Mouse (Mus musculus) myocyte (in vitro differentiated cells): ENCODE measurements around the gene Tnik. TPM values are rescaled to one million over a fixed set of nuclear protein-coding genes. Genes with fewer than 3 reads are reported as not detected.

Experiments used
- H3K27me3 ChIP-seq: one replicate; pipeline ENCODE4 v1.6.1; 2011; ENCODE audit not compliant: control insufficient read depth, insufficient read depth, insufficient read length
- H3K36me3 ChIP-seq: one replicate; pipeline ENCODE4 v1.6.1; 2011; ENCODE audit not compliant: control insufficient read depth, insufficient read depth
- H3K4me2 ChIP-seq: one replicate; pipeline ENCODE4 v1.6.1; 2011; ENCODE audit warnings: low read depth, control low read depth
- H3K4me3 ChIP-seq: one replicate; pipeline ENCODE4 v1.5.1; 2011; ENCODE audit warnings: mild to moderate bottlenecking, control low read depth, moderate library complexity
- H3K79me2 ChIP-seq: one replicate; pipeline ENCODE4 v1.6.1; 2011; ENCODE audit not compliant: control insufficient read depth, insufficient read depth
- H3ac ChIP-seq: one replicate; pipeline ENCODE4 v1.6.1; 2011; ENCODE audit not compliant: control insufficient read depth, insufficient read length
- CEBPB ChIP-seq: IDR thresholded peaks from 2 replicates; pipeline ENCODE4 v1.6.1; 2011; ENCODE audit warnings: mild to moderate bottlenecking, moderate library complexity; ENCODE audit not compliant: poor library complexity, insufficient read depth, severe bottlenecking
- E2F4 ChIP-seq: IDR thresholded peaks from one replicate; pipeline ENCODE4 v1.6.1; 2011; ENCODE audit warnings: mild to moderate bottlenecking, control low read depth, moderate library complexity; ENCODE audit not compliant: insufficient read depth
- MAX ChIP-seq: IDR thresholded peaks from one replicate; pipeline ENCODE4 v1.6.1; 2011; ENCODE audit warnings: low read depth, mild to moderate bottlenecking, control low read depth
- MYOD1 ChIP-seq, 3 experiments: IDR thresholded peaks; one replicate each; pipeline ENCODE4 v1.6.1; 2011; ENCODE audit warnings: control low read depth in 2 of 3, low read depth in 2 of 3, mild to moderate bottlenecking in 2 of 3, moderate library complexity in 1 of 3; ENCODE audit not compliant: insufficient read length in 2 of 3, control insufficient read depth in 1 of 3
- MYOG ChIP-seq, 3 experiments: IDR thresholded peaks; one replicate each; pipeline ENCODE4 v1.6.1; 2011; ENCODE audit warnings: control low read depth in 2 of 3, low read depth in 2 of 3, mild to moderate bottlenecking in 2 of 3; ENCODE audit not compliant: insufficient read length in 2 of 3, control insufficient read depth in 1 of 3, insufficient read depth in 1 of 3
- POLR2A ChIP-seq: IDR thresholded peaks from one replicate; pipeline ENCODE4 v1.6.1; 2011; ENCODE audit warnings: low read depth, mild to moderate bottlenecking, control low read depth, moderate library complexity; ENCODE audit not compliant: insufficient read length
- POLR2AphosphoS2 ChIP-seq: IDR thresholded peaks from one replicate; pipeline ENCODE4 v1.6.1; 2011; ENCODE audit warnings: low read depth, control low read depth; ENCODE audit not compliant: insufficient read length
- REST ChIP-seq: IDR thresholded peaks from one replicate; pipeline ENCODE4 v1.6.1; 2011; ENCODE audit warnings: mild to moderate bottlenecking, control low read depth, moderate library complexity; ENCODE audit not compliant: insufficient read depth, insufficient read length
- SRF ChIP-seq: IDR thresholded peaks from one replicate; pipeline ENCODE4 v1.6.1; 2011; ENCODE audit warnings: low read depth; ENCODE audit not compliant: control insufficient read depth, insufficient read length
- TCF12 ChIP-seq: IDR thresholded peaks from one replicate; pipeline ENCODE4 v1.6.1; 2011; ENCODE audit warnings: mild to moderate bottlenecking, control low read depth; ENCODE audit not compliant: poor library complexity, insufficient read depth, severe bottlenecking
- TCF3 ChIP-seq: IDR thresholded peaks from one replicate; pipeline ENCODE4 v1.6.1; 2011; ENCODE audit warnings: low read depth, control low read depth; ENCODE audit not compliant: insufficient read length
- USF1 ChIP-seq: IDR thresholded peaks from one replicate; pipeline ENCODE4 v1.6.1; 2011; ENCODE audit warnings: low read depth, mild to moderate bottlenecking, control low read depth, moderate library complexity
- polyA plus RNA-seq: library from polyadenylated mRNA; unstranded; fragments of >200 nt; fragmentation: generic; extraction: Trizol; gene quantifications from one replicate; pipeline ENCODE4 v1.2.1, GENCODE M21; 2012; ENCODE audit warnings: missing spikeins

The Tnik gene
- polyA plus RNA-seq, 1 experiment, result 1.8 TPM

GRCm38 (mm10) chr3:28485716-28486115 is 222.7 kb downstream of the Tnik start:
- Histone ChIP-seq H3K79me2 (no peaks in the 10 kb centered on the region), H3K4me2 (peak overlapping the region; percentile 64), H3ac (no peak overlapping the region)

GRCm38 (mm10) chr3:28487418-28487817 is 224.4 kb downstream of the Tnik start:
- no peak overlapping the region for H3K4me2 ChIP-seq
- H3K79me2 ChIP-seq, result no peaks in the 10 kb centered on the region
- H3K36me3 ChIP-seq, result no peaks in the 10 kb centered on the region
- TF ChIP-seq E2F4 (no peak), REST (no peak), MYOG (IDR thresholded peaks at IDR 0.05; ENCODE audit: control insufficient read depth in 1 of 3, insufficient read depth in 1 of 3, insufficient read length in 2 of 3, low read depth in 2 of 3) (no peak), SRF (no peak), MAX (no peak), USF1 (no peak), POLR2AphosphoS2 (no peak), MYOD1 (IDR thresholded peaks at IDR 0.05; ENCODE audit: control insufficient read depth in 1 of 3, insufficient read length in 2 of 3, low read depth in 2 of 3) (no peak), CEBPB (no peak), POLR2A (no peak), TCF3 (no peak), TCF12 (no peak)
- H3ac ChIP-seq, result no peak overlapping the region
- H3K27me3 ChIP-seq, result no peaks in the 10 kb centered on the region
- no peak overlapping the region for H3K4me3 ChIP-seq

More at GRCm38 (mm10) chr3:28485716-28486115, 222.7 kb downstream of the Tnik start:
- Histone ChIP-seq H3K36me3 (no peaks in the 10 kb centered on the region), H3K4me3 (no peak overlapping the region), H3K27me3 (no peaks in the 10 kb centered on the region)
- TF ChIP-seq CEBPB (no peak), MYOG (IDR thresholded peaks at IDR 0.05; ENCODE audit: control insufficient read depth in 1 of 3, insufficient read depth in 1 of 3, insufficient read length in 2 of 3, low read depth in 2 of 3) (no peak), SRF (no peak), REST (no peak), POLR2AphosphoS2 (no peak), TCF12 (no peak), MAX (no peak), TCF3 (no peak), USF1 (no peak), POLR2A (no peak), MYOD1 (IDR thresholded peaks at IDR 0.05; ENCODE audit: control insufficient read depth in 1 of 3, insufficient read length in 2 of 3, low read depth in 2 of 3) (no peak), E2F4 (no peak)

- no peaks in the 10 kb centered on the region for H3K36me3 ChIP-seq
- H3K79me2 ChIP-seq, result no peaks in the 10 kb centered on the region
- no peak overlapping the region for H3ac ChIP-seq
- no peaks in the 10 kb centered on the region for H3K27me3 ChIP-seq
- no peak overlapping the region for H3K4me3 ChIP-seq
- TF ChIP-seq MYOG (IDR thresholded peaks at IDR 0.05; ENCODE audit: control insufficient read depth in 1 of 3, insufficient read depth in 1 of 3, insufficient read length in 2 of 3, low read depth in 2 of 3) (no peak), TCF12 (no peak), POLR2A (no peak), SRF (no peak), TCF3 (no peak), CEBPB (no peak), E2F4 (no peak), REST (no peak), POLR2AphosphoS2 (no peak), USF1 (no peak), MYOD1 (IDR thresholded peaks at IDR 0.05; ENCODE audit: control insufficient read depth in 1 of 3, insufficient read length in 2 of 3, low read depth in 2 of 3) (no peak), MAX (no peak)
- H3K4me2 ChIP-seq, result no peak overlapping the region
Observed at GRCm38 (mm10) chr3:28491085-28492041, 228.3 kb downstream of the Tnik start.

DNA sequence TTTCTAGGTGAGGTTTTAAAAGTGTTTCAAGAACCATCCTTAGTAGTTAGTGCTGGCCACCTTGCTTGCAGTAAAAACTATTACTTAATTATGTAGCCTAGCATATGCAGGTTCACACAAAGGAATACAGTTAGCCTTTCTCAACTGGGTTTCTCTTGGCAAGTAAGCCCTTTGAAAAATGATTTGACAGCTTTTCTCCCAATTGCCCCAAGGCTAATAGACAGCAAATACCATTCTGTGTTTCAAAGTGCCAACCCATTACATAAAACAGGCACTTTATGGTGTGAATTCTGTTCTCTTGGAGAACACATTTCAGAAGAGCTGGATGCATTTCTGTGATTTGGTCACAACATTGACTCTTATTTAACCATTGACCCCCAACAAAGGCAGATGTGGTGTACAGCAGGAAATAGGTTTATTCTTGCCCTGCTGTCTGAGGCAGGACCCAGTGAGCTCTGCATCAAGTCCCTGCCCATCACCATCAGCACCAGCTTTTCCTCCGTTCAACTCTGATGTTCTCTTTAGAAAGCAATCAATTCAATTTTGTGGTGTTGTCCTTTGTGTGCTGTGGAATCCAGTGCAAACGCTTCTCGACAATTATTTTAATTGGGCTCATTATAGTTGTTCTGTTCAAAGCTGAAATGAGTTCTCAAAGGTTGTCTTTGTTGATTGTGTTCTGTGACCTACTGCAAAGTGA is 233.9 kb downstream of the Tnik start:
- Histone ChIP-seq H3K27me3 (no peaks in the 10 kb centered on the region), H3K79me2 (no peaks in the 10 kb centered on the region)
- TF ChIP-seq SRF, result no peak
- TF ChIP-seq MYOD1 (IDR thresholded peaks at IDR 0.05; ENCODE audit: control insufficient read depth in 1 of 3, insufficient read length in 2 of 3, low read depth in 2 of 3), result no peak

More for the DNA sequence above, 233.9 kb downstream of the Tnik start:
- Histone ChIP-seq H3K36me3 (no peaks in the 10 kb centered on the region), H3ac (no peak overlapping the region), H3K4me3 (no peak overlapping the region), H3K4me2 (no peak overlapping the region)
